10 mouse cellular contexts compared by ENCODE assay signal in genomic region chr4:134052560-134052959, GRCm38 (mm10). TPM values are rescaled to one million over a fixed set of nuclear protein-coding genes. Genes with fewer than 3 reads are reported as not detected.
DNase-seq lines count a peak whose midpoint lies in the region; ATAC-seq lines count a peak whose summit lies in the region.
"Had no signal": no experiment of that assay in that cellular context is flagged by ENCODE, and none has a peak within 500 bp of the region (broad histone marks: within the 10 kb centered on the region; RNA-seq: fewer than 3 reads in every experiment).

No protein-coding gene starts in this region.

- intact Hi-C loops in left cerebral cortex, postnatal 4 days (cut with DNase I) = no loop called here
- intact Hi-C loops in heart, postnatal 10 days (cut with DNase I) = no loop called here

- no peak for ATAC-seq in monocyte, adult 5-6 weeks (replicated peaks; ENCODE audit: insufficient number of reproducible peaks, low FRiP score, low TSS enrichment, poor library complexity, severe bottlenecking)
- no peak for ATAC-seq in forebrain, embryonic 13.5 days

- H3K27me3 ChIP-seq in forebrain, embryonic 13.5 days = no peaks in the 10 kb centered on the region
- H3K27me3 ChIP-seq: neural tube, embryonic 12.5 days had no signal

- no peaks in the 10 kb centered on the region for H3K9me3 ChIP-seq in forebrain, embryonic 13.5 days (replicated peaks)
- H3K9me3 ChIP-seq: neural tube, embryonic 12.5 days had no signal

- no peaks in the 10 kb centered on the region for H3K36me3 ChIP-seq in forebrain, embryonic 13.5 days (ENCODE audit: poor library complexity, severe bottlenecking)
- H3K36me3 ChIP-seq: neural tube, embryonic 12.5 days had no signal

- no peak overlapping the region for H3K4me3 ChIP-seq in forebrain, embryonic 13.5 days
- H3K4me3 ChIP-seq: neural tube, embryonic 12.5 days had no signal

- H3K27ac ChIP-seq in forebrain, embryonic 13.5 days = no peak overlapping the region
- H3K27ac ChIP-seq: neural tube, embryonic 12.5 days had no signal

- peaks cover 6% of the 10 kb centered on the region for H3K4me1 ChIP-seq in forebrain, embryonic 13.5 days

- H3K4me2 ChIP-seq in forebrain, embryonic 13.5 days = no peak overlapping the region
- H3K4me2 ChIP-seq: neural tube, embryonic 12.5 days had no signal

- no peak overlapping the region for H3K9ac ChIP-seq in forebrain, embryonic 13.5 days
- H3K9ac ChIP-seq: neural tube, embryonic 12.5 days had no signal

- WGBS in forebrain, embryonic 13.5 days = 25% methylated on average over 8 of the region's 8 CpGs

- peak; percentile 42 for DNase-seq in adrenal gland, postnatal 10 days
- no peak for DNase-seq in adrenal gland, postnatal 36 days
- peak; percentile 92 for DNase-seq in left cerebral cortex, postnatal 4 days
- DNase-seq in left cerebral cortex, adult 11 months (ENCODE audit: low spot score) = no peak
- DNase-seq in cerebellum, adult 11 months = peak; percentile 62
- DNase-seq in heart, postnatal 10 days = peak; percentile 57 to 64

RNA-seq across cellular contexts. Expression of gene Zfp683, which starts 1.1 kb away (rescaled TPM):
- total RNA-seq in adrenal gland, postnatal 10 days (2021) = under 1 TPM in 1 of 2 experiments, not detected in 1; 0.24 TPM
- not detected for total RNA-seq in adrenal gland, postnatal 36 days (2021)
- not detected for total RNA-seq in left cerebral cortex, postnatal 4 days (2021)
- total RNA-seq in heart, postnatal 10 days (2021) = not detected
- 0.64 TPM in 1 of 3 replicates, not detected in the others for total RNA-seq in monocyte, adult 5-6 weeks (2017)
- polyA plus RNA-seq in forebrain, embryonic 13.5 days (2015; fragmentation: Nextera tagmentation; extraction: Ambion mirVana) = not detected in 2 replicates
- polyA plus RNA-seq: frontal cortex, adult 2 months; neural tube, embryonic 12.5 days had no signal

RNA-seq across cellular contexts. Expression of gene Crybg2, which starts 8.1 kb away (rescaled TPM):
- under 1 TPM; 0.82 to 0.96 TPM for total RNA-seq in adrenal gland, postnatal 10 days (2021)
- not detected for total RNA-seq in adrenal gland, postnatal 36 days (2021)
- 1 to 10 TPM; 5.8 to 8.5 TPM for total RNA-seq in left cerebral cortex, postnatal 4 days (2021)
- not detected for total RNA-seq in heart, postnatal 10 days (2021)
- 0.48 to 3.1 TPM (median 0.64 TPM) in 3 replicates for total RNA-seq in monocyte, adult 5-6 weeks (2017)
- polyA plus RNA-seq in forebrain, embryonic 13.5 days (2015; fragmentation: Nextera tagmentation; extraction: Ambion mirVana) = 0.47 and 0.53 TPM in 2 replicates

RNA-seq across cellular contexts. Expression of gene Lin28a, which starts 33.9 kb away (rescaled TPM):
- total RNA-seq in adrenal gland, postnatal 10 days (2021) = under 1 TPM; 0.18 to 0.36 TPM
- not detected for total RNA-seq in adrenal gland, postnatal 36 days (2021)
- total RNA-seq in left cerebral cortex, postnatal 4 days (2021) = not detected
- not detected for total RNA-seq in heart, postnatal 10 days (2021)
- total RNA-seq in monocyte, adult 5-6 weeks (2017) = 0.19 TPM in 1 of 3 replicates, not detected in the others
- polyA plus RNA-seq in forebrain, embryonic 13.5 days (2015; fragmentation: Nextera tagmentation; extraction: Ambion mirVana) = 0.15 and 0.34 TPM in 2 replicates
- polyA plus RNA-seq: frontal cortex, adult 2 months had no signal

RNA-seq across cellular contexts. Expression of gene Cd52, which starts 42.3 kb away (rescaled TPM):
- 10 to 100 TPM; 30.6 to 33.6 TPM for total RNA-seq in adrenal gland, postnatal 10 days (2021)
- 10 to 100 TPM; 10.9 to 12.0 TPM for total RNA-seq in adrenal gland, postnatal 36 days (2021)
- 1 to 10 TPM; 1.1 to 1.6 TPM for total RNA-seq in left cerebral cortex, postnatal 4 days (2021)
- 1 to 10 TPM; 3.4 to 6.5 TPM for total RNA-seq in heart, postnatal 10 days (2021)
- 1,277 to 1,906 TPM (median 1,626 TPM) in 3 replicates for total RNA-seq in monocyte, adult 5-6 weeks (2017)
- 2.2 and 2.6 TPM in 2 replicates for polyA plus RNA-seq in forebrain, embryonic 13.5 days (2015; fragmentation: Nextera tagmentation; extraction: Ambion mirVana)

RNA-seq across cellular contexts. Expression of gene Ubxn11, which starts 49.8 kb away (rescaled TPM):
- 1 to 10 TPM; 4.1 to 7.5 TPM for total RNA-seq in adrenal gland, postnatal 10 days (2021)
- 1 to 10 TPM; 5.2 to 8.5 TPM for total RNA-seq in adrenal gland, postnatal 36 days (2021)
- 10 to 100 TPM; 16.9 to 24.0 TPM for total RNA-seq in left cerebral cortex, postnatal 4 days (2021)
- 1 to 10 TPM; 2.0 to 2.3 TPM for total RNA-seq in heart, postnatal 10 days (2021)
- 8.5 to 13.7 TPM (median 10.6 TPM) in 3 replicates for total RNA-seq in monocyte, adult 5-6 weeks (2017)
- 6.2 and 9.4 TPM in 2 replicates for polyA plus RNA-seq in forebrain, embryonic 13.5 days (2015; fragmentation: Nextera tagmentation; extraction: Ambion mirVana)

Comparison
In these comparisons a context has a peak if more than half of its experiments do, and no peak if none do; other contexts are left out.
1. DNase-seq: peak in adrenal gland, postnatal 10 days (single experiment), left cerebral cortex, postnatal 4 days (single experiment), cerebellum, adult 11 months (single experiment) and heart, postnatal 10 days (2 of 2); none in adrenal gland, postnatal 36 days (0 of 2) and left cerebral cortex, adult 11 months (single experiment).